Mouse (Mus musculus) heart, adult 2 months (tissue): ENCODE results near the gene Olfr536.

Experiments used
- CTCF ChIP-seq: fragments of 200-600 bp; IDR thresholded peaks from 2 replicates; pipeline ENCODE4 v1.8.1; 2022; ENCODE audit warnings: antibody characterized with exemption, mild to moderate bottlenecking, moderate library complexity
- EP300 ChIP-seq: fragments of 200-500 bp; IDR thresholded peaks from 2 replicates; pipeline ENCODE4 v1.6.1; 2011; ENCODE audit warnings: low read depth, low read length, control low read depth; ENCODE audit not compliant: insufficient read depth
- POLR2A ChIP-seq: fragments of 200-500 bp; IDR thresholded peaks from 2 replicates; pipeline ENCODE4 v1.6.1; 2011; ENCODE audit warnings: mild to moderate bottlenecking, low read depth, low read length, control low read depth; ENCODE audit not compliant: insufficient read depth

GRCm38 (mm10) chr7:140494231-140494630 is 13.0 kb downstream of the Olfr536 start:
- TF ChIP-seq POLR2A (no peak), CTCF (no peak), EP300 (no peak)
